Mouse (Mus musculus): ENCODE data around the gene Nfe2l3. TPM values are rescaled to one million over a fixed set of nuclear protein-coding genes. Genes with fewer than 3 reads are reported as not detected.
A peak's percentile ranks its signal among the peaks of the same experiment; 100 is the strongest.

Gene Nfe2l3
- polyA plus RNA-seq, 1 experiment from 2014 or later = 5.0 TPM

DNA sequence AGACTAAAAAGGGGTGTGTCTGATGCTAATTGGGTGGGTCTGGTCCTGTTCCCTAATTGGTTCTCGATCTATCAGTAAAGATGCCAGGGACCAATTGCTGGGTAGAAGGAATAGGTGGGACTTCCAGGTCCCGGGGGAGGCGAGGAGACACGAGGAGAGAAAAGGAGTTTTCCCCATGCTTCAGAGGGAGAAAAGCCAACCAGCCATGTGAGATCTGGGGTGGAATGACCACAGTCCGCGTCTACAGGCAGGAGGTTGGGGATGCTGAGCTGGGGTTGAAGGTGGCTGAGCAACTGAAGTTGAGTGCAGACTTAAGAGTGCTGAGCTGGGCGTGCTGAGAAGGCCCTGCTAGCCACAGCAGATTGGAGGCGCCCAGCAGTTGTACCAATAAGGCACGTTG, 37.0 kb upstream of the Nfe2l3 start:
- 68% methylated on average over 9 of the region's 9 CpGs for WGBS
- no peak for DNase-seq (ENCODE audit: low spot score)
- peaks cover 14% of the 10 kb centered on the region; the same call in 1 of the 2 replicates for H3K4me1 ChIP-seq (replicated peaks; ENCODE audit: insufficient read depth, low read length)
- H3K36me3 ChIP-seq (ENCODE audit: insufficient read depth, low read length) = no peaks in the 10 kb centered on the region
- no peak overlapping the region for H3K4me2 ChIP-seq (ENCODE audit: low read length)
- no peaks in the 10 kb centered on the region for H3K27me3 ChIP-seq (ENCODE audit: insufficient read depth, low read length)
- H3K4me3 ChIP-seq (replicated peaks; ENCODE audit: low read depth, low read length) = no peak overlapping the region
- H3K27ac ChIP-seq = no peak overlapping the region
- no peaks in the 10 kb centered on the region for H3K9me3 ChIP-seq (replicated peaks; ENCODE audit: low read length)
- TF ChIP-seq CTCF (IDR thresholded peaks at IDR 0.05; ENCODE audit: low read depth) = no peak
- no peak overlapping the region for H3K9ac ChIP-seq (ENCODE audit: low read depth, low read length)
- ATAC-seq (replicated peaks; ENCODE audit: low FRiP score, low read depth) = no peak

DNA sequence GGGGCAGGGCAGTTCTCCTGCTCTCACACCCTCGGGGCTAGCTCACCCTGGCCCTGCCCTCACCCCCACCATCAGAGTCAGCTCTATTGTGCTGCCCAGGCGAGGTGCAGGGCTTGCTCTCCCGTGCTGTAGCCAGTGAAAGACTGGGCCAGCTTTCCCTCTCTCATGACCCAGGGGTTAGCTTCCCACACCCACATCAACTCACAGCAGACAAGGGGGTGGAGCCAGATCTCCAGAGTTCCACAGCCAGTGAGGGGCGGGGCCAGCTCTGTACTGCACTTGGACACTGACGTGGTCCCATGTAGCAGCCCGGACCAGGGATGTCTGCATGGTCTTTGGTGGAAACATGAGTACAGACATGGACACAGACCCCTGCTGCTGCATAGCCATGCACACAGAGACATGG, 33.4 kb upstream of the Nfe2l3 start:
- H3K4me2 ChIP-seq (ENCODE audit: low read length) = no peak overlapping the region
- H3K9ac ChIP-seq (ENCODE audit: low read depth, low read length) = no peak overlapping the region
- DNase-seq (ENCODE audit: low spot score) (peak; percentile 90), ATAC-seq (replicated peaks; ENCODE audit: low FRiP score, low read depth) (peak; percentile 83)
- no peaks in the 10 kb centered on the region for H3K9me3 ChIP-seq (replicated peaks; ENCODE audit: low read length)
- H3K27ac ChIP-seq = peak overlapping the region; percentile 26; the same call in 1 of the 2 replicates
- no peaks in the 10 kb centered on the region for H3K27me3 ChIP-seq (ENCODE audit: insufficient read depth, low read length)
- whole genome bisulfite sequencing = 14% methylated on average over 6 of the region's 6 CpGs
- H3K36me3 ChIP-seq (ENCODE audit: insufficient read depth, low read length) = no peaks in the 10 kb centered on the region
- H3K4me1 ChIP-seq (replicated peaks; ENCODE audit: insufficient read depth, low read length) = peaks cover 10% of the 10 kb centered on the region; the same call in 1 of the 2 replicates
- TF ChIP-seq CTCF (IDR thresholded peaks at IDR 0.05; ENCODE audit: low read depth) = no peak
- H3K4me3 ChIP-seq (replicated peaks; ENCODE audit: low read depth, low read length) = no peak overlapping the region

DNA sequence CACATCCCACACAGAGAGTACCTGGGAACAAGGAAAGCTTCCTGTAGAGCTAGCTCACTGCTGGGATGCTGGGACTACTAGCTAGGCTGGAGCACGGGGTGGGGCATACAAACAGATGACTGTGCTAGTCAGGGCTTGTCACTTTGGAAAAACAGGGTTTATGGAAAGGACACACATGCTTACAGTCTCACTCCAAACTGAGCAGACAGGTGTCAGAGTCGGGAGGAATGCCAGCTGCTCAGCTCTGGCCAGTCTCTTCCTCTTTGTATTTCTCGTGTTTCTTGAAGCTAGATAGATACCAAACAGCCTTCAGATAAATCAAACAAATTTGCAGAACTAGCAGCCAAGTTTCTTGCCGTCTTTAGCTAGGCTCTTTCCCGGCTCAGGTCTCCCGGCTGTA, 31.2 kb upstream of the Nfe2l3 start:
- H3K27ac ChIP-seq = peak overlapping the region; percentile 20; the same call in 1 of the 2 replicates
- peak; percentile 51 for DNase-seq (ENCODE audit: low spot score)
- TF ChIP-seq CTCF (IDR thresholded peaks at IDR 0.05; ENCODE audit: low read depth) = no peak
- ATAC-seq (replicated peaks; ENCODE audit: low FRiP score, low read depth) = no peak
- H3K36me3 ChIP-seq (ENCODE audit: insufficient read depth, low read length) = no peaks in the 10 kb centered on the region
- no peaks in the 10 kb centered on the region for H3K27me3 ChIP-seq (ENCODE audit: insufficient read depth, low read length)
- 18% methylated on average over 6 of the region's 6 CpGs for WGBS
- H3K9ac ChIP-seq (ENCODE audit: low read depth, low read length) = peak overlapping the region; percentile 50; the same call in 1 of the 2 replicates
- H3K4me2 ChIP-seq (ENCODE audit: low read length) = peak overlapping the region; percentile 46
- 0 out of 2 replicates have a peak overlapping the region, but pooled peaks have one; percentile 4 for H3K4me3 ChIP-seq (replicated peaks; ENCODE audit: low read depth, low read length)
- H3K4me1 ChIP-seq (replicated peaks; ENCODE audit: insufficient read depth, low read length) = peaks cover 10% of the 10 kb centered on the region; the same call in 1 of the 2 replicates
- no peaks in the 10 kb centered on the region for H3K9me3 ChIP-seq (replicated peaks; ENCODE audit: low read length)

DNA sequence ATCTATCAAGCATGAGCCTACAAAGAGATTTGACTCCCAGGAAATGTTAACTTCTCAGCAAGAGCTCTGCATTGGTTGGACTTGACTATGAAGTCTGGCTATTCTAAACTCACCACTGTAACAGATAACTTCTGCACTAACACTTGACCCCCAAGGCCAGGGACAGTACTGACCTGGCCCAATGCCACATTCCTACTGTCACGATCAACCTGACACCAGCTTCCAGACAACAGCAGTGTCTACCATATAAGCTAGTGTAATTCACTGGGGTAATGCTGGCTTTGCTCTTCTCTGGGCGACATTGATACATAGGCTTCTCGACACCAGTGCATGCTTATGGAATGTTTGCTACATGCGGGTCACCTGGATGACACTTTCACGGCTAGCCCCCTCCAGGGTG, 28.9 kb upstream of the Nfe2l3 start:
- Histone ChIP-seq H3K27me3 (ENCODE audit: insufficient read depth, low read length) (no peaks in the 10 kb centered on the region), H3K27ac (no peak overlapping the region), H3K9ac (ENCODE audit: low read depth, low read length) (no peak overlapping the region), H3K36me3 (ENCODE audit: insufficient read depth, low read length) (no peaks in the 10 kb centered on the region), H3K4me3 (replicated peaks; ENCODE audit: low read depth, low read length) (no peak overlapping the region), H3K4me1 (replicated peaks; ENCODE audit: insufficient read depth, low read length) (peaks cover 10% of the 10 kb centered on the region; the same call in 1 of the 2 replicates), H3K9me3 (replicated peaks; ENCODE audit: low read length) (no peaks in the 10 kb centered on the region), H3K4me2 (ENCODE audit: low read length) (no peak overlapping the region)
- WGBS = 79% methylated on average over 5 of the region's 5 CpGs
- TF ChIP-seq CTCF (IDR thresholded peaks at IDR 0.05; ENCODE audit: low read depth) = no peak
- ATAC-seq (replicated peaks; ENCODE audit: low FRiP score, low read depth) = no peak
- DNase-seq (ENCODE audit: low spot score) = no peak

DNA sequence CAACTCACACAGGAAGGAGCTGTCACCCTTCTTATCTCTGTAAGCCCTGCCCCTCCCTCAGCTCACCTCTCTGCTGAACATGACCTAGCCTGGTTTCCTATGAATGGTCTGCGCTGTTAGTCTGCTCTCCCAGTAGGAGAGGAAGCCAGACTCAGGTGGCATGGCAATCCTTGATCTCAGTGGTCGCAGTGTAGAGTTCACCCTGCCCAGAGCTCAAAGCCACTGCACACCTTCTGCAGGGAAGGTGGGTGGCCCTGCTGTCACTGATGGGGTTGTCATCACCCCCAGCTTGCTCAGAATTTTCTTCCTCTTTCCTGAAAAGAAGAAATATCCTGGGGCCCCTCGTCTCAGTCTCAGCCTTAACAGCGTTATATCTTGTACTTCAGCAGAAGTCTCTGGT, 28.0 kb upstream of the Nfe2l3 start:
- no peaks in the 10 kb centered on the region for H3K36me3 ChIP-seq (ENCODE audit: insufficient read depth, low read length)
- 74% methylated on average over 4 of the region's 4 CpGs for WGBS
- H3K27me3 ChIP-seq (ENCODE audit: insufficient read depth, low read length) = no peaks in the 10 kb centered on the region
- ATAC-seq (replicated peaks; ENCODE audit: low FRiP score, low read depth) (no peak), DNase-seq (ENCODE audit: low spot score) (no peak)
- 0 out of 2 replicates have a peak, but pooled peaks cover 4% of the 10 kb centered on the region for H3K4me1 ChIP-seq (replicated peaks; ENCODE audit: insufficient read depth, low read length)
- H3K4me2 ChIP-seq (ENCODE audit: low read length) = no peak overlapping the region
- TF ChIP-seq CTCF (IDR thresholded peaks at IDR 0.05; ENCODE audit: low read depth) = no peak
- no peak overlapping the region for H3K4me3 ChIP-seq (replicated peaks; ENCODE audit: low read depth, low read length)
- no peak overlapping the region for H3K27ac ChIP-seq
- H3K9me3 ChIP-seq (replicated peaks; ENCODE audit: low read length) = no peaks in the 10 kb centered on the region
- no peak overlapping the region for H3K9ac ChIP-seq (ENCODE audit: low read depth, low read length)

DNA sequence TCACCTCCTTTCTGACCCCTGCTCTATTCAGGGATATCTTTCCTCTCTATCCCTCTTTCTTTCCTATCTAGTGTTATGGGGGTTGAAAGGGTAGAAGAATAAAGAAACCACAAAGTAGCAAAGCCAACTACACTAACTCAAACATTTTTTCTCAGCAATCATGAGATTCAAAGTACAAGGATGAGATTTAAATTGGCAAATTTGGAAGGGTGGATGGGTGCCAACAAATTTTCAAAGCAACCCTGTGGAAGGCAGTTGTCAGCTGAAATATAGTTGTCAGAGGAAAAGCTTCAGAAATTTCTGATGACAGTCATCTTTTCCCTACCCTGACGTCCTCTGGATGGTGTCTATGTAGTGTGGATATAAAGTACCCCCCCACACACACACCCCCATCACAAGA, 16.0 kb upstream of the Nfe2l3 start:
- H3K27me3 ChIP-seq (ENCODE audit: insufficient read depth, low read length) = no peaks in the 10 kb centered on the region
- 64% methylated on average over 1 of the region's 1 CpGs for WGBS
- H3K36me3 ChIP-seq (ENCODE audit: insufficient read depth, low read length) = no peaks in the 10 kb centered on the region
- no peak overlapping the region for H3K9ac ChIP-seq (ENCODE audit: low read depth, low read length)
- H3K4me3 ChIP-seq (replicated peaks; ENCODE audit: low read depth, low read length) = no peak overlapping the region
- DNase-seq (ENCODE audit: low spot score) = no peak
- no peak for ATAC-seq (replicated peaks; ENCODE audit: low FRiP score, low read depth)
- H3K9me3 ChIP-seq (replicated peaks; ENCODE audit: low read length) = no peaks in the 10 kb centered on the region
- no peak overlapping the region for H3K4me2 ChIP-seq (ENCODE audit: low read length)
- H3K27ac ChIP-seq = no peak overlapping the region
- TF ChIP-seq CTCF (IDR thresholded peaks at IDR 0.05; ENCODE audit: low read depth) = no peak
- no peaks in the 10 kb centered on the region for H3K4me1 ChIP-seq (replicated peaks; ENCODE audit: insufficient read depth, low read length)
